Mouse (Mus musculus) mouse trophoblast stem cell (cell line): ENCODE measurements around the gene Ninj1.

Source experiments
- in situ Hi-C, 2 experiments: fragments of 300-500 bp; cut with MseI, MboI; formaldehyde crosslinking; loops; 2 replicates in 1 of 2; 3 replicates in 1 of 2; pipeline ENCODE4 v1.15.1; 2025

Ninj1 gene

GRCm38 (mm10) chr13:49171729-49172128, 15.6 kb upstream of the Ninj1 start:
- in situ Hi-C loops = no loop called here

GRCm38 (mm10) chr13:49172335-49172734, 14.9 kb upstream of the Ninj1 start:
- in situ Hi-C loops = no loop called here

DNA sequence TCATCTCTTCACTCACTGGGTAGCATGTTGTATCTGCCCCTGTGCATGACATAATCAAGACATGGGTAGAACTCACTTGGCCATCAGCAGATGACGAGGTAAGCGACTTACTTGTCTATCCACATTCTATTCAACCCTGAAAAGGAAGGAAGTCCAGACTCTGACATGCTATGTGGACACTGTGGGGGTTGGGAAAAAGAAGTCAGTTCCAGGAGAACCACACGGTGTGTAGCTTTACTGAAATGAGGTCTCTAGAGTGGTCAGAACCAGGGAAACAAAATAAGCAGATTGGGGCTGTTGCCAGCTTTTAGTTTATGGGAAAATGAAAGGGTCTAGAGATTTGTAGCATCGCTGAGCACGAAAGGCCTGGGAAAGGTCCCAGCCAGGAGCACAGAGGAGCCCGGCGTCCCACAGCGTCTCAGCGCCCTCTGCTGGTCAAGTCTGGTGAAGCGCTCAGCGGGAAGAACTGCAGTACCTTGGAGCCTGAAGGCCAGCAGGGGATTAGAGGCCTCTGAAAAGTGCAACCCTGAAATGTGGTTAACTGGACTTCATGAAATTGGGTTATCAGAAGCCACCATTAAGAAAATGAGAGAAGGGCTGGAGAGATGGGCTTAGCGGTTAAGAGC, 14.2 kb upstream of the Ninj1 start:
- in situ Hi-C loops = no loop called here

DNA sequence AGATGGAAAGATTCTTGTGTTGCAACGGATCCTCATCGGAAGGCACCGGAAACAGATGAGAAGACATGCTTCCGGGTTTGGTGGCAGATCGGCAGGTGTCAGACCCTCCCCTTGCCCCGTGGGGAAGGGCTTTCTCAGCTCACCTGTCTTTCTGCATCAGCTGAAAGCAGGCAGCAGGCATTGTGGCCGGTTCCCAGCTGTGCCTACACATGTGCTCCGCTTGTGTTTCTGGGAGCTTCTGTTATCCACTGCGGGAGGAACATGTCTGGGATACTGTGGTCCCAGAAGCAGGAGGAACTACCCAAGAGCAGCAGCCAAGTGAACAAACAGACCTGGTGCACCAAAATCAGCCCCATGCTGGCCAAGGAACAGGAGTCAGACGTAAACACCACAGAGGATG, 11.8 kb upstream of the Ninj1 start:
- in situ Hi-C loops = no loop called here

- in situ Hi-C loops = no loop called here
Observed at GRCm38 (mm10) chr13:49178839-49179585, 8.3 kb upstream of the Ninj1 start.

GRCm38 (mm10) chr13:49180274-49180673, 7.0 kb upstream of the Ninj1 start:
- in situ Hi-C loops = no loop called here

GRCm38 (mm10) chr13:49180691-49181090, 6.6 kb upstream of the Ninj1 start:
- in situ Hi-C loops = no loop called here

DNA sequence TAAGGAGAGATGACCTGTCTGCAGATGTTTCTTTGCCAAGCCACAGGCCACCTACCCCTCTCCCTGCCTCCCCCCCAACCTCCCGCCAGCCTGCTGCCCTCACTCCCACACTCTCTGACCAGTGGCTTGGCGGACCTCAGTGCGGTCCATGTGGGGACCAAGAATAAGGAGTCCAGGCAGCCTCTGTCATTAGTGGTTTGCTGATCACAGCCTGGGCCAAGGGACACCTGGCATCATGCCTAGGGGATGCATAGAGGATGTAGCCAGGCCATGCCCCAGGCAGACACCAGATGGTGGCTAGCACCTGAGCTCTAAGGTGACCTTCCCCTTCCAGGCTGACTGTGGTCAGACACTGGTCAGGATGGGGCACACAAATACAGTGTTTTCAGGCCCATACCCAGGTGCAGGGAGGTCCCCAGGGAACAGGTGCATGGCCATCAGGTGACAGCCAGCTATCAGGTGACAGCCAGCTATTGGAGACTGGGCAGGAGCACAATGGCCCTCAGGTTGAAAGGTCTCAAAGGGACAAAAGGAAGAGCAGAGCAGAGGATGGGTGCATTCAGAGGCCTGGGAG, 5.8 kb upstream of the Ninj1 start:
- in situ Hi-C loops = no loop called here

DNA sequence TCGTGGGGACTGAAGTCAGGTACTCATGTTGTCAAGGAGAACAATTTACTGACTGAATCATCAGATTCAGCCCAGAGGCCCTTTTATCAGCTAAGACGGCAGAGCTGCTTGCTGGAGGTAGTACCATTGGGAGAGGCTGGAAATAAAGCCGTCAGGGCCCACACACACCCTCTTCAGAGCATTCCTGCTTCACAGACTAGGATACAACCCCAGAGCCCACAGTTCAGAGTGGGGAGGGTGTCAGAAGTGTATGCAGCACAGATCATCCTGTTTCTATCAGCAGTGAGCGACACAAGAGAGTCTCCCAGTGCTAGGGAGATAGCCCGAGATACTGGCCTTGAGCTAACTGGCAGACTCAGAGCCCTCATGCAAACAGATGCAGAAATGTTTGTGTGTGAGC, 4.1 kb upstream of the Ninj1 start:
- in situ Hi-C loops = no loop called here

- in situ Hi-C loops = no loop called here
Observed at GRCm38 (mm10) chr13:49183646-49184045, 3.6 kb upstream of the Ninj1 start.

DNA sequence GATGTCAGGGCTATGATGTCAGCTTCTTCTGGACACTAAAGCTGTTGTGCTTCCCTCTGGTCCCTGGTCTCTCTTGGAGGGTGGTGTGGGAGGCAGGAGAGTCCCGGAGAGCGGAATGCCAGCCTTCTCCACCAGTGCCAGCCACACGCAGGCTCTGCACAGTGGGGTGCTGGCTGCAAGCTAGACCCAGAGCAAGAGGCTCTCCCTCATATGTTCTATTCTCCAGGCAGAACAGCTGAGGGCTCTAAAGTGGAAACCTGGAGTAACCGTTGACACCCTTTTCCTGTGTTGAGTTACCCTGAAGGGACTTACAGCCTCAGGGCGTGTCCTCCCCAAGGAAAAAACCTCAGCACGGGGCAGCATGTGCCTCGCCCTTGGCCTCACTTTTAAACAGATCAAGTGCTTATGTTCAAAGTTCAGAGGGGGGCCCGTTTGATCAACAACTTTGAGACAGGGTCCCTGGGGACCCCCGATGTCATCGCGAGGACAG, 442 bp upstream of the Ninj1 start:
- in situ Hi-C loops = no loop called here

- in situ Hi-C loops = no loop called here
Observed at GRCm38 (mm10) chr13:49188219-49188965, 1.1 kb downstream of the Ninj1 start.

DNA sequence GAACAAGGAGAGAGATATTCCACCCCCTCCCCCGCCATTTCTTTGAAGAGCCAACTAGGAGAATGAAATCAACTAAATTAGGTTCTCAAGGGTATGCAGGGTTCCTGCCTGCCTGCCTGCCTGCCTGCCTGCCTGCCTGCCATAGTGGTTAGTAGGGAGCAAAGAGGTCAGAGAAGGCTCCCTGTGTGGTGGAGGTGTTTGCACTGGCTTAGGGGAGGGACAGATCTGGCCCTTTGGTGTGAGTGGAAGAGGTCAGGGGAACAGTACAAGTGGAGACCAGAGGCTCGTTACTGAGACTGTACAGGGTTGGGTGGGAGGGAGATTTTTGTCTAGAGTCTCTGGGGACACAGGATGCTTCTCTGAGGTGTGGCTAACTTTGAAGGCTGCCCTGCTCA, 1.7 kb downstream of the Ninj1 start:
- in situ Hi-C loops = no loop called here

GRCm38 (mm10) chr13:49189970-49190870, 2.9 kb downstream of the Ninj1 start:
- in situ Hi-C loops = no loop called here

DNA sequence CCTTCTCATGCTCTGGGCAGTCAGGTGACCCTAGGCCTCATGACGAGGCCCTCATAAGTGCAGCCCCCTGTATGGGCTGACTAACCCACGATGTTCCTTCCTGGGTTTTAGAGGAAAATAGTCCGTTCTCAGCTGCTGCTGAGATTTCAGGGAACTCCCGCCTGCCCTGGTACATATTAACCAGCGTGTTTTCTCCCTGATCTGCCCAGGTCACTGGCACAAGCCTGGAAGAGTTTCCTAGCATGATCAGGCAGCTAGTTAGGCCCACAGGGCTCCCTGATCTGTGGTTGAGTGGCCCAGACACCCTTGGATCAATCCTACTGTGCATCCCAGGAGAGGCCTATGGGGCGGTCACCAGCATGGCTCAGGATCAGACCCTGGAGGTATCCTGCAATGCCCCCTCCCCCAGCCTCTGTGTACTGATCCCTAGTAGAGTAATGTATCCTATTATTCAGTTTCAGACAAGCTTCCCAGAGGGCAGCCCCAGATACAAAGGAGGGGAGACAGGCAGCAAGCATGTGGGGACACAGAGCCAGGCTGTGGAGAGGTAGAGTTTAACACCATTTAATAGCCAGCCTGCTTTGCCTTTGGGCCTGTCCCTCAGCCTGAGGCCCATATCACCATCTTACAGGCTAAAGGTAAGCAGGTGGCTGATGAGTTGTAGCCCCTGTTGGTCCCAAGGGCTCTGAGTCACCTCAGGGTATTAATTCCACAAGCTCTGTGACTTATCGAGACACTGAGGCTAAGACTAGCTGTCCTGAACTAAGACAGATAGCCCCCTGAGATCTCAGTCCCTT, 3.8 kb downstream of the Ninj1 start:
- in situ Hi-C loops = no loop called here

- in situ Hi-C loops = no loop called here
Observed at GRCm38 (mm10) chr13:49191673-49192035, 4.4 kb downstream of the Ninj1 start.

DNA sequence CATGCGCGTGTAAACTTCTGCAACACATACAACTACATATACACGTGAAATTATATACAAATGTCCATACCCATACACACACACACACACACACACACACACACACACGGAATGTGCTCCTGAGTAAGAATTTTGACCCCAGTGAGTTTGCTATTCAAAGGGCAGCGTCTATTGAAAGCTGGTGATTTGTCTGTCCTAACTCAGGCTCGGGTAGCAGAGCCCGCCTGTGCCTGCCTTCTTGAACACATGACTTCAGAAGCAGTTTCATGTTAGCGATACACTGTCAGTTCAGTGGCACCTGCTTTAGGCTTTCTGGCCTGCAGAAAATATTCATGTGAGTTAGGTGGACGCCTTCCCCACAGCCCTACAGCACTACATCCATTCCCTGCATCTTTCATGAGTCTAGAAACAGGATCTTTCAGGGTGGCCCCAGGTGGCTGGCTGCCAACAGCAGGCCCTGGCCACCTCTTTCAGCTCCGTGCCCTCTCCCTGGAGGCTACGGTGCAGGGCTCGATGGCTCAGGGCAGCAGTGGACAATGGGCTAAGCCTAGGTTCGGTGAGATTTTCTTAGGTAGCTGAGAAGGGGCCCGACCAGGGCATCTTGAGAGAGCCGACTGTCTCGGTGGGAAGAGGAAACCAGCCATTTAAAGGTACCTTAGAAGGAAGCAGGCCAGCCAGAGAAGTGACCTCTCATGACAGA, 5.0 kb downstream of the Ninj1 start:
- in situ Hi-C loops = no loop called here

DNA sequence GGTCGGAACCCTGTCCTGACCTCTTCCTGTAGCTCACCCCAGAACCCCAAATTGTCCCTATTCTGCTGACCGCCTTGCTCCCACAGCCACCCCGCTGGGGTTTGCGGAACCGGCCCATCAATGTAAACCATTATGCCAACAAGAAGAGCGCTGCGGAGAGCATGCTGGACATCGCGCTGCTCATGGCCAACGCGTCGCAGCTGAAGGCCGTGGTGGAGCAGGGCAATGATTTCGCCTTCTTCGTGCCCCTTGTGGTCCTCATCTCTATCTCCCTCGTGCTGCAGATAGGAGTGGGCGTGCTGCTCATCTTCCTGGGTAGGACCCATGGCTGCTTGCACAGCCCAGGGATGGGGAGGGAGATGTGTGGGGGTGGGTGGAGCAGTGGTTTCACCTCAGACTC, 6.4 kb downstream of the Ninj1 start:
- in situ Hi-C loops = no loop called here

GRCm38 (mm10) chr13:49194811-49195210, 7.5 kb downstream of the Ninj1 start:
- in situ Hi-C loops = no loop called here

- in situ Hi-C loops = no loop called here
Observed at GRCm38 (mm10) chr13:49195651-49196050, 8.4 kb downstream of the Ninj1 start.
